Mouse (Mus musculus) liver, embryonic 12.5 days (tissue): ENCODE measurements at regions not wholly inside any gene's neighbourhood (a gene's known extent, or its start where the extent isn't known, plus 50 kb on each side); places are given as distances from the start of the nearest gene placed in this dataset.

Experiments used
- ATAC-seq: fragments of 200-750 bp; cut with Nextera tagmentation; 2 replicates; pipeline ENCODE4 v1.8.0; 2017; ENCODE audit warnings: moderate number of reproducible peaks, mild to moderate bottlenecking, moderate library complexity
- H3K27ac ChIP-seq: fragments of 300-500 bp; sonication (generic); 2 replicates; pipeline ENCODE4 v1.5.1; 2016; ENCODE audit warnings: mild to moderate bottlenecking
- H3K27me3 ChIP-seq: fragments of 300-500 bp; sonication (generic); replicated peaks from 2 replicates; pipeline ENCODE4 v1.6.1; 2016; ENCODE audit warnings: mild to moderate bottlenecking, moderate library complexity
- H3K36me3 ChIP-seq: fragments of 300-500 bp; sonication (generic); 2 replicates; pipeline ENCODE4 v1.6.1; 2016; ENCODE audit warnings: mild to moderate bottlenecking, moderate library complexity
- H3K4me1 ChIP-seq: fragments of 300-500 bp; sonication (generic); 2 replicates; pipeline ENCODE4 v1.6.1; 2016
- H3K4me2 ChIP-seq: fragments of 300-500 bp; sonication (generic); 2 replicates; pipeline ENCODE4 v1.6.1; 2016; ENCODE audit warnings: mild to moderate bottlenecking, moderate library complexity
- H3K4me3 ChIP-seq: fragments of 300-500 bp; sonication (generic); 2 replicates; pipeline ENCODE4 v1.5.1; 2016; ENCODE audit warnings: mild to moderate bottlenecking, moderate library complexity
- H3K9ac ChIP-seq: fragments of 300-500 bp; sonication (generic); 2 replicates; pipeline ENCODE4 v1.6.1; 2016; ENCODE audit warnings: mild to moderate bottlenecking, moderate library complexity
- H3K9me3 ChIP-seq: fragments of 300-500 bp; sonication (generic); replicated peaks from 2 replicates; pipeline ENCODE4 v1.6.1; 2016; ENCODE audit warnings: mild to moderate bottlenecking, moderate library complexity
- WGBS: fragments of 180-500 bp; shearing (Covaris S2); methylation state at CpG from one replicate; pipeline ENCODE4 v1.1.7; 2016; ENCODE audit not compliant: insufficient replicate concordance; 5-methylcytosine and 5-hydroxymethylcytosine counted together

GRCm38 (mm10) chr4:95137413-95138143, 85.6 kb upstream of the Jun start:
- ATAC-seq, result no peak

GRCm38 (mm10) chr4:95138676-95139075, 86.7 kb upstream of the Jun start:
- Histone ChIP-seq H3K36me3 (no peaks in the 10 kb centered on the region), H3K27me3 (no peaks in the 10 kb centered on the region; the same call in none of the 2 replicates), H3K9ac (no peak overlapping the region), H3K4me2 (no peak overlapping the region), H3K4me3 (no peak overlapping the region), H3K4me1 (no peaks in the 10 kb centered on the region), H3K27ac (no peak overlapping the region), H3K9me3 (no peaks in the 10 kb centered on the region)
- no peak for ATAC-seq
- WGBS, result 68% methylated on average over 2 of the region's 2 CpGs

More at GRCm38 (mm10) chr4:95137413-95138143, 85.6 kb upstream of the Jun start:
- H3K27me3 ChIP-seq, result no peaks in the 10 kb centered on the region; the same call in none of the 2 replicates
- H3K9ac ChIP-seq, result no peak overlapping the region
- 72% methylated on average over 12 of the region's 12 CpGs for WGBS
- H3K4me3 ChIP-seq, result no peak overlapping the region
- H3K4me1 ChIP-seq, result no peaks in the 10 kb centered on the region; the same call in 1 of the 2 replicates
- no peak overlapping the region for H3K27ac ChIP-seq
- H3K36me3 ChIP-seq, result no peaks in the 10 kb centered on the region
- no peak overlapping the region for H3K4me2 ChIP-seq
- H3K9me3 ChIP-seq, result no peaks in the 10 kb centered on the region

- Histone ChIP-seq H3K9ac (no peak overlapping the region), H3K9me3 (no peaks in the 10 kb centered on the region), H3K4me2 (no peak overlapping the region), H3K4me1 (no peaks in the 10 kb centered on the region), H3K27ac (no peak overlapping the region), H3K4me3 (no peak overlapping the region), H3K27me3 (no peaks in the 10 kb centered on the region; the same call in none of the 2 replicates), H3K36me3 (no peaks in the 10 kb centered on the region)
- 46% methylated on average over 2 of the region's 2 CpGs for WGBS
- ATAC-seq, result no peak
These were observed 89.2 kb upstream of the Jun start for GRCm38 (mm10) chr4:95141253-95141652.

- H3K36me3 ChIP-seq, result no peaks in the 10 kb centered on the region
- no peak overlapping the region for H3K9ac ChIP-seq
- H3K4me2 ChIP-seq, result no peak overlapping the region
- H3K27ac ChIP-seq, result no peak overlapping the region
- H3K9me3 ChIP-seq, result no peaks in the 10 kb centered on the region
- no peaks in the 10 kb centered on the region for H3K4me1 ChIP-seq
- H3K4me3 ChIP-seq, result no peak overlapping the region
- ATAC-seq, result no peak
- WGBS, result 66% methylated on average over 4 of the region's 4 CpGs
- H3K27me3 ChIP-seq, result no peaks in the 10 kb centered on the region; the same call in none of the 2 replicates
These were observed 91.1 kb upstream of the Jun start for GRCm38 (mm10) chr4:95143130-95143529.

- H3K4me1 ChIP-seq, result no peaks in the 10 kb centered on the region
- H3K27me3 ChIP-seq, result no peaks in the 10 kb centered on the region; the same call in 1 of the 2 replicates
- no peak; the same call in 1 of the 2 replicates for ATAC-seq
- no peak overlapping the region for H3K4me2 ChIP-seq
- H3K9me3 ChIP-seq, result no peaks in the 10 kb centered on the region
- no peak overlapping the region for H3K27ac ChIP-seq
- H3K4me3 ChIP-seq, result no peak overlapping the region
- no peak overlapping the region for H3K9ac ChIP-seq
- 78% methylated on average over 5 of the region's 5 CpGs for WGBS
- no peaks in the 10 kb centered on the region for H3K36me3 ChIP-seq
These were observed 91.6 kb upstream of the Jun start for GRCm38 (mm10) chr4:95143668-95144067.

- Histone ChIP-seq H3K9me3 (no peaks in the 10 kb centered on the region), H3K27ac (no peak overlapping the region)
- ATAC-seq, result no peak
These were observed 92.4 kb upstream of the Jun start for GRCm38 (mm10) chr4:95144440-95144839.

GRCm38 (mm10) chr4:95146268-95146667, 94.2 kb upstream of the Jun start:
- H3K36me3 ChIP-seq, result no peaks in the 10 kb centered on the region
- H3K27me3 ChIP-seq, result no peaks in the 10 kb centered on the region; the same call in 1 of the 2 replicates
- H3K9me3 ChIP-seq, result no peaks in the 10 kb centered on the region
- H3K4me1 ChIP-seq, result no peaks in the 10 kb centered on the region
- no peak overlapping the region for H3K4me2 ChIP-seq
- no peak for ATAC-seq
- WGBS, result 58% methylated on average over 5 of the region's 5 CpGs
- no peak overlapping the region for H3K9ac ChIP-seq
- H3K4me3 ChIP-seq, result no peak overlapping the region
- H3K27ac ChIP-seq, result no peak overlapping the region

More at GRCm38 (mm10) chr4:95144440-95144839, 92.4 kb upstream of the Jun start:
- no peaks in the 10 kb centered on the region for H3K4me1 ChIP-seq
- H3K36me3 ChIP-seq, result no peaks in the 10 kb centered on the region
- H3K9ac ChIP-seq, result no peak overlapping the region
- H3K4me2 ChIP-seq, result no peak overlapping the region
- no peak overlapping the region for H3K4me3 ChIP-seq
- H3K27me3 ChIP-seq, result no peaks in the 10 kb centered on the region; the same call in 1 of the 2 replicates

GRCm38 (mm10) chr4:95148665-95149064, 96.6 kb upstream of the Jun start:
- 17% methylated on average over 1 of the region's 1 CpGs for WGBS
- no peak for ATAC-seq

GRCm38 (mm10) chr4:95151678-95152077, 99.7 kb upstream of the Jun start:
- Histone ChIP-seq H3K9me3 (no peaks in the 10 kb centered on the region), H3K9ac (no peak overlapping the region), H3K36me3 (no peaks in the 10 kb centered on the region), H3K4me1 (peaks cover 40% of the 10 kb centered on the region), H3K27me3 (no peaks in the 10 kb centered on the region; the same call in 1 of the 2 replicates), H3K4me2 (no peak overlapping the region), H3K27ac (no peak overlapping the region), H3K4me3 (no peak overlapping the region)
- 80% methylated on average over 8 of the region's 8 CpGs for WGBS
- ATAC-seq, result no peak

More at GRCm38 (mm10) chr4:95148665-95149064, 96.6 kb upstream of the Jun start:
- peaks cover 11% of the 10 kb centered on the region for H3K4me1 ChIP-seq
- no peak overlapping the region for H3K4me2 ChIP-seq
- H3K9me3 ChIP-seq, result no peaks in the 10 kb centered on the region
- no peak overlapping the region for H3K27ac ChIP-seq
- H3K36me3 ChIP-seq, result no peaks in the 10 kb centered on the region
- no peak overlapping the region for H3K4me3 ChIP-seq
- no peak overlapping the region for H3K9ac ChIP-seq
- H3K27me3 ChIP-seq, result no peaks in the 10 kb centered on the region; the same call in 1 of the 2 replicates

- H3K27me3 ChIP-seq, result no peaks in the 10 kb centered on the region; the same call in 1 of the 2 replicates
- no peak overlapping the region; the same call in 1 of the 2 replicates for H3K27ac ChIP-seq
- H3K4me2 ChIP-seq, result no peak overlapping the region
- 63% methylated on average over 4 of the region's 4 CpGs for WGBS
- no peak overlapping the region for H3K9ac ChIP-seq
- no peaks in the 10 kb centered on the region for H3K36me3 ChIP-seq
- no peaks in the 10 kb centered on the region for H3K9me3 ChIP-seq
- no peak overlapping the region for H3K4me3 ChIP-seq
- H3K4me1 ChIP-seq, result peaks cover 49% of the 10 kb centered on the region
- ATAC-seq, result no peak
These were observed 100.6 kb upstream of the Jun start for GRCm38 (mm10) chr4:95152431-95153115.

- Histone ChIP-seq H3K4me3 (no peak overlapping the region), H3K36me3 (no peaks in the 10 kb centered on the region), H3K9me3 (no peaks in the 10 kb centered on the region), H3K27ac (peak overlapping the region; percentile 87), H3K4me2 (peak overlapping the region; percentile 44), H3K9ac (peak overlapping the region; percentile 54), H3K4me1 (peaks cover 60% of the 10 kb centered on the region), H3K27me3 (no peaks in the 10 kb centered on the region; the same call in 1 of the 2 replicates)
- ATAC-seq, result peak; percentile 78
- WGBS, result 21% methylated on average over 6 of the region's 6 CpGs
These were observed 101.8 kb upstream of the Jun start for GRCm38 (mm10) chr4:95153737-95154287.

GRCm38 (mm10) chr4:95154377-95154776, 102.4 kb upstream of the Jun start:
- no peaks in the 10 kb centered on the region for H3K36me3 ChIP-seq
- H3K4me1 ChIP-seq, result peaks cover 65% of the 10 kb centered on the region
- peak overlapping the region; percentile 87 for H3K27ac ChIP-seq
- no peaks in the 10 kb centered on the region for H3K27me3 ChIP-seq
- no peaks in the 10 kb centered on the region for H3K9me3 ChIP-seq
- no peak for ATAC-seq
- WGBS, result 68% methylated on average over 14 of the region's 14 CpGs
- H3K4me2 ChIP-seq, result peak overlapping the region; percentile 44
- H3K9ac ChIP-seq, result 0 out of 2 replicates have a peak overlapping the region, but pooled peaks have one; percentile 54
- H3K4me3 ChIP-seq, result no peak overlapping the region
